Mouse (Mus musculus): ENCODE measurements around the gene Allc. TPM values are rescaled to one million over a fixed set of nuclear protein-coding genes. Genes with fewer than 3 reads are reported as not detected.

Allc gene
- total and polyA plus RNA-seq, 3 experiments: not detected

- Histone ChIP-seq H3K9ac (ENCODE audit: insufficient read depth, low read depth) (no peak overlapping the region), H3K79me2 (replicated peaks; ENCODE audit: control insufficient read depth, extremely low read depth, insufficient read depth, poor library complexity, severe bottlenecking) (no peaks in the 10 kb centered on the region), H3K4me1 (ENCODE audit: control insufficient read depth in 1 of 2, insufficient read depth in 2 of 2) (no peaks in the 10 kb centered on the region; a peak in 2 of 4 replicates), H3K27ac (ENCODE audit: insufficient read depth, low read depth) (no peak overlapping the region), H3K4me2 (ENCODE audit: insufficient read depth, low read depth, poor library complexity, severe bottlenecking) (no peak overlapping the region), H3K36me3 (replicated peaks in 1 of 2; ENCODE audit: control insufficient read depth in 1 of 2, insufficient read depth in 1 of 2, low read length in 1 of 2) (no peaks in the 10 kb centered on the region), H3K4me3 (replicated peaks in 1 of 3; ENCODE audit: low read depth in 2 of 3, low read length in 2 of 3, poor library complexity in 1 of 3) (no peak overlapping the region), H3K27me3 (replicated peaks) (peaks cover 49% of the 10 kb centered on the region), H3K9me3 (replicated peaks; ENCODE audit: low read length) (no peaks in the 10 kb centered on the region)
- dilution Hi-C loops (cut with MboI; ENCODE audit: extremely low pct_ligation_motif_present, extremely low pct_unique_long_range_greater_than_20kb, low sequenced_read_pairs) (no loop called here), in situ Hi-C loops (cut with MboI; ENCODE audit: low pct_ligation_motif_present, low pct_unique_long_range_greater_than_20kb, low sequenced_read_pairs) (loop anchor here (25.0 kb wide), 1 partner anchor 524 kb away; no protein-coding TSS in a partner anchor)
- no peak for DNase-seq (ENCODE audit: extremely low read depth)
- TF ChIP-seq ETS1 (conservative IDR thresholded peaks at IDR 0.05; ENCODE audit: low read depth, low read length): no peak
- no peak for TF ChIP-seq MYC (IDR thresholded peaks at IDR 0.05; ENCODE audit: low read depth, low read length)
- TF ChIP-seq CTCF (conservative IDR thresholded peaks at IDR 0.05 in 1 of 2, IDR thresholded peaks at IDR 0.05 in 1 of 2; ENCODE audit: low read depth in 2 of 2, low read length in 2 of 2): no peak
- TF ChIP-seq ELF1 (IDR thresholded peaks at IDR 0.05; ENCODE audit: low read depth, low read length): no peak
- no peak for TF ChIP-seq SIN3A (IDR thresholded peaks at IDR 0.05; ENCODE audit: low read length)
Observed at GRCm38 (mm10) chr12:28587949-28588348, 5.6 kb upstream of the Allc start.

- peaks cover 33% of the 10 kb centered on the region for H3K27me3 ChIP-seq (replicated peaks)
- in situ Hi-C loops (cut with MboI; ENCODE audit: low pct_ligation_motif_present, low pct_unique_long_range_greater_than_20kb, low sequenced_read_pairs) (loop anchor here (25.0 kb wide), 1 partner anchor 528 kb away; no protein-coding TSS in a partner anchor), dilution Hi-C loops (cut with MboI; ENCODE audit: extremely low pct_ligation_motif_present, extremely low pct_unique_long_range_greater_than_20kb, low sequenced_read_pairs) (no loop called here)
- no peaks in the 10 kb centered on the region for H3K36me3 ChIP-seq (replicated peaks in 1 of 2; ENCODE audit: control insufficient read depth in 1 of 2, insufficient read depth in 1 of 2, low read length in 1 of 2)
- H3K79me2 ChIP-seq (replicated peaks; ENCODE audit: control insufficient read depth, extremely low read depth, insufficient read depth, poor library complexity, severe bottlenecking): no peaks in the 10 kb centered on the region
- TF ChIP-seq GABPA (IDR thresholded peaks at IDR 0.05; ENCODE audit: insufficient replicate concordance, low read depth, low read length): no peak
- TF ChIP-seq POLR2AphosphoS2 (IDR thresholded peaks at IDR 0.05; ENCODE audit: low read depth, low read length): no peak
- TF ChIP-seq NELFE (IDR thresholded peaks at IDR 0.05; ENCODE audit: low read depth, low read length): no peak
- TF ChIP-seq MEF2A (IDR thresholded peaks at IDR 0.05; ENCODE audit: borderline replicate concordance, low read depth, low read length): no peak
- no peak for TF ChIP-seq ZC3H11A (IDR thresholded peaks at IDR 0.05; ENCODE audit: low read depth, low read length)
- no peak for TF ChIP-seq JUND (conservative IDR thresholded peaks at IDR 0.05; ENCODE audit: low read depth, low read length)
- no peak for TF ChIP-seq HCFC1 (IDR thresholded peaks at IDR 0.05; ENCODE audit: low read depth, low read length)
- TF ChIP-seq ELF1 (IDR thresholded peaks at IDR 0.05; ENCODE audit: low read depth, low read length): no peak
- no peak for TF ChIP-seq E2F4 (IDR thresholded peaks at IDR 0.05; ENCODE audit: insufficient replicate concordance, low read depth, low read length)
- no peak for TF ChIP-seq SMC3 (IDR thresholded peaks at IDR 0.05; ENCODE audit: low read depth, low read length)
- no peak for TF ChIP-seq CTCF (conservative IDR thresholded peaks at IDR 0.05 in 1 of 2, IDR thresholded peaks at IDR 0.05 in 1 of 2; ENCODE audit: low read depth in 2 of 2, low read length in 2 of 2)
- no peak for TF ChIP-seq TBP (conservative IDR thresholded peaks at IDR 0.05; ENCODE audit: low read depth, low read length)
- H3K9me3 ChIP-seq (replicated peaks; ENCODE audit: low read length): no peaks in the 10 kb centered on the region
- DNase-seq (ENCODE audit: extremely low read depth): no peak
- H3K27ac ChIP-seq (ENCODE audit: insufficient read depth, low read depth): no peak overlapping the region
- no peak overlapping the region for H3K9ac ChIP-seq (ENCODE audit: insufficient read depth, low read depth)
- no peak overlapping the region for H3K4me2 ChIP-seq (ENCODE audit: insufficient read depth, low read depth, poor library complexity, severe bottlenecking)
- no peak overlapping the region for H3K4me3 ChIP-seq (replicated peaks in 1 of 3; ENCODE audit: low read depth in 2 of 3, low read length in 2 of 3, poor library complexity in 1 of 3)
- H3K4me1 ChIP-seq (ENCODE audit: control insufficient read depth in 1 of 2, insufficient read depth in 2 of 2): no peaks in the 10 kb centered on the region; a peak in 1 of 4 replicates
Observed at GRCm38 (mm10) chr12:28584036-28584435, 1.7 kb upstream of the Allc start.

Measured in CH12.LX (cell line).